Mouse (Mus musculus): ENCODE results near the gene Ddx5.

- TF ChIP-seq CTCF (conservative IDR thresholded peaks at IDR 0.05; ENCODE audit: insufficient read depth, insufficient read length, low read depth, low read length) (no peak), POLR2A (IDR thresholded peaks at IDR 0.05; ENCODE audit: low read depth, low read length) (no peak)
Observed at GRCm38 (mm10) chr11:106802069-106802627, 13.2 kb upstream of the Ddx5 start.

All from kidney, adult 2 months (tissue).